Mouse (Mus musculus): ENCODE results near the gene Asb4.
"Not testable (repeated sequence)": the region's sequence is repeated elsewhere in the genome, so short reads cannot be mapped to it uniquely, and the experiment has no call there.

Asb4 gene

GRCm38 (mm10) chr6:5383336-5384177 is at the start of gene Asb4:
Asb4 (plus strand) TSS chr6:5383386.
- DNase-seq (ENCODE audit: low spot score) = no peak

DNA sequence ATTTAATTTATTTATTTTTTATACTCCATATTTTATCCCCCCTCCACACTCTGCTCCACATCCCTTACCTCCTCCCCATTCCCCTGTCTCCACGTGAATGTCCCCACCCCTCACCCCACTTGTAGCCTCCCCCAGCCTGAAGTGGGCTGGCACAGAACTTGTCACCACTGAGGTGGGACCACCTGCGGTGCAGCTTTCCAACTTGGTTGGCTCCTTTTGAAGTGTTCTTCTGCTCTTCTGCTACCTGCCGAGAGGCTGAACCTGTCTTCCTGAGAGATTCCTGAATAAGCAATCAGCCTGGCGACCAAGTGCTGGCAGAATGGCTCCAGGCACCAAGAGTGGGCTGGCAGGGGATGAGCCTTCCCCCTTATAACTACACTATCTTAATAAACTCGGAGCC is 49.2 kb upstream of the Asb4 start:
- no peak for DNase-seq (ENCODE audit: low spot score)

DNA sequence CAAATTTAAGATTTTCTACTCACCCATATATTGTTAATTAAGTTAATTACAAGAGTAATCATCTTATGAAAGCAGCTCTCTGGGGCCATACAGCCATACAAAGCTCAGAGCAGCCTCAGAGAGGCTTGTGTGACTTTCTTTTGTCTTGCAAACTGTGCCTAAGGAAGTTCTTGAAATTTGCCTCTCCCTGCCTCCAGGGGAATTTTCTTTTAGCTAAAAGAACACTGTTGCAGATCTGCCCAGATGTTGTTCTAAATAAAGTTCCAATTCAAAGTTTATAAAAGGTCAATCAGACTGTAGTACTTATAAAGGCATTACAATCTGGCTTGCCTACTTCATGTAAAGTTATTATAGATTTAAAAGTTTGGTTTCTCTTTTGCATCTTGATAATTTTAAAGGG is 47.2 kb upstream of the Asb4 start:
- not testable (repeated sequence) for DNase-seq (ENCODE audit: low spot score)

DNA sequence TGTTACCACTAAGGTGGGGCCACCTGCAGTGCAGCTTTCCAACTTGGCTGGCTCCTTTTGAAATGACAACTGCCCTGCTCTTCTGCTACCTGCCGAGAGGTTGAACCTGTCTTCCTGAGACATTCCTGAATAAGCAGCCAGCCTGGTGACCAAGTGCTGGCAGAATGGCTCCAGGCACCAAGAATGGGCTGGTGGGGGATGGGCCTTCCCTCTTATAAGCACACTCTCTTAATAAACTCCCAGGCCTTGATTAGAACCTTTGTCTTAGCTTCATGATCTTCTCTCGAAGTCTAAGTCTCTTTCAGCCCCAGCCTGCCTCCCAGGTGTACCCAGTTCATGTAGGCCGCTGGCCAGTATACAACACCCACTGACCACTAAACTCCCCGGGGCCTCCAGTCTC is 44.4 kb upstream of the Asb4 start:
- DNase-seq (ENCODE audit: low spot score) = not testable (repeated sequence)

DNA sequence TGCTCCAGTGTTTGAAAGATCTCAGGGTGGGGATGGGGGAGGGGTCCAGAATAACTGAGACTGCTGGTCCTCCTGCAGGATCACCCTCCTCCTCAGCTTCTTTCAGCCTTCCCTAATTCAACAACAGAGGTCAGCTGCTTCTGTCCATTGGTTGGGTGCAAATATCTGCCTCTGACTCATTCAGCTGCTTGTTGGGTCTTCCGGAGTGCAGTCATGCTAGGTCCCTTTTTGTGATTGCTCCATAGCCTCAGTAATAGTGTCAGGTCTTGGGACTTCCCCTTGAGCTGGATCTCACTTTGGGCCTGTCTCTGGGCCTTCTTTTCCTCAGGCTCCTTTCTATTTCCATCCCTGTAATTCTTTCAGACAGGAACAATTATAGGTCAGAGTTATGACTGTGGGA is 43.9 kb upstream of the Asb4 start:
- not testable (repeated sequence) for DNase-seq (ENCODE audit: low spot score)

- DNase-seq (ENCODE audit: low spot score) = no peak
Observed at GRCm38 (mm10) chr6:5344255-5344654, 38.9 kb upstream of the Asb4 start.

- no peak for DNase-seq (ENCODE audit: low spot score)
Observed at GRCm38 (mm10) chr6:5357873-5358272, 25.3 kb upstream of the Asb4 start.

DNA sequence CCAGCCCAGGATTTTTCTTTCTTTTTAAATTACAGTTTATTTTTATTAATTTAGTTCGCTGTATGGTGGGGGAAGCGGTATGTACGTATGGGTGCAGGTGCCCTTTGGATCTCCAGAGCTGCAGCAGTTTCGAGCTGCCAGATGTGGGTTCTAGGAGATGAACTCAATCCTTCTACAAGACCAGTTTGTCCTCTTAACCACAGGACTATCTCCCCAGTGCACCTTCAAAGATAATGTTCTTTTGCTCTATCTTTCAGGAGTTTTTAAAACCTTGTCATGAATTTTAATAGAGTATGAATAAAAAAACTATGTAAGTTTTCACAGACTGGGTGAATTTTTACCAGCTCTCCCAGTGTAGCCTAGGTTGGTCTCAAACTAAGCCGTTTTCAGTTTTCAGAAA is 22.8 kb upstream of the Asb4 start:
- DNase-seq (ENCODE audit: low spot score) = no peak

DNA sequence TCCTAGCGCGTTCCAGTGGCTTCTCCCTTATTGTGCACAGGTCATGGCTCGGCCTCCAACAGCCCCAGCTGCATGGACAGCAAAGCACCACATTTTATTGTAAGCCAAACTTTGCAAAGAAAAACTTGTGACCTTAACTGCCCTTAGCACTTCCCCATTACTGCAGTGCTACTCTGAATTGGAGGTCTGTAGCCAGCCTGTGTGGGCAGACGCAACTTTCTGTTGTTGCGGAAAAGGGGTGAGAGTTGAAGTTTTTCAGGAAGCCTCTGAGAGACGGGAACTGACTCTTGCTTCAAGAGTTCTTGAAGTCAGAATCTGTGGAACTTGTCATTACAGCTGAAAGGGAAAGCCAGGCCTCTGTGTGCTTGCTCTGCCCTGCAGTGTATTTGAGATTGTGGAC is 21.2 kb upstream of the Asb4 start:
- no peak for DNase-seq (ENCODE audit: low spot score)

GRCm38 (mm10) chr6:5365845-5366244 is 17.3 kb upstream of the Asb4 start:
- DNase-seq (ENCODE audit: low spot score) = no peak

DNA sequence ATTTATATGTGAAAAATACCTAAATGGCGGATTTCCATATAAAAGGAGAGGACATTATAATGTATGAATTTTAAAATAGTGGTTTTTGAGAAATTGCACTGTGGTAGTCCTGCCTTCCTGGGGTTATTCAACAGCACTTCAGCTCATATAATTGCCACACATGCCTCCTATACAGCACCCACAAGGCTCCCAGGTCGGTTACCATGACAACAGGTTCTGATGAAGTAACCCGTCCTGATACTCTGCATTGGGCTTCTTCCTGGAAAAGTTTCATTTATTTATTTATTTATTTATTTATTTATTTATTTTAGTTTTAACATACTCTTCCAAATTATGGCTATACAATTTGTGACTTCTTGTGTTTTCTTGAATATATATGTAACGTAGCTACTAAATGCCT is 6.3 kb upstream of the Asb4 start:
- DNase-seq (ENCODE audit: low spot score) = no peak

- DNase-seq (ENCODE audit: low spot score) = no peak
Observed at GRCm38 (mm10) chr6:5379048-5379447, 4.1 kb upstream of the Asb4 start.

DNA sequence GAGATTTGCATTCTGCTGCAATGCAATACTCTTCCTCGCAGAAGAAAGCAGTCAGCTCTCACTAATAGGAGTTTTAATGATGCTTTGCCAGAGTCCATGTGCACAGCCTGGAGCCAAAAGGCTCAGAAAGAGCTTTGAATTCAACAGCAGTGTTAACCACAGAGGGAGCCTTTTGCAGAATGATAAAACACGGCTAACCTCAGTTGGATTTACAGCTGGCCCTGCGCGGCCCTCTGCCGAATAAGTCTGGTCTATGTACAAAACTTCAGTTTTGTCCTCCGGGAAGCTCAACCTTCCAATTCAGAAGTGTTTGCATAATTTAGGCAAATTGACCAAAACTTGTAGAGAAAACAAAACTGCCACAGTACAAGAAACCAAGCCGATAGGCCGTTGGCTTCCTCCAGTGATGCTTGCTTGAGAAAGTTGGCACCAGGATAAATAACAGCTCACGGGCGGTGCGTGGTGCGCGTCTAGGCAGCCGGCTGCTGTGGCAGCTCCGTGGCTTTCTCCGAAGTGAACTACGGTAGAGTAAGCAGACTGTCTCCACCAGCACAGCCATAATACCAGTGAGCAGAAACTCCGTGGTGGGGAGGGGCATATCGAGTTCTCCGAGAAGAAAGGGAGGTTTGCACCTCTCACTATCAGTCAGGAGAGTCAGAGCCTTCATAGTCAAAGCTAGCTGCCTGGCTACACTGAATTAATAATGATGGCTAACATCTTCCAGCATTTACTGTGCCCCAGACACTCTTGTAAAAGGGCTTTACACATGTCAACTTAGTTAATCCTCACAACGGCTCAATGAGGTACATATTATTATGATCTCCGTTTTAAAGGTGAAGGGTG is 3.2 kb upstream of the Asb4 start:
- DNase-seq (ENCODE audit: low spot score) = no peak

- no peak for DNase-seq (ENCODE audit: low spot score)
Observed at GRCm38 (mm10) chr6:5380624-5381252, 2.4 kb upstream of the Asb4 start.

- no peak for DNase-seq (ENCODE audit: low spot score)
Observed at GRCm38 (mm10) chr6:5381918-5382582, 1.1 kb upstream of the Asb4 start.

- peak; percentile 79 for DNase-seq (ENCODE audit: low spot score)
Observed at GRCm38 (mm10) chr6:5382583-5383215, 487 bp upstream of the Asb4 start.

DNA sequence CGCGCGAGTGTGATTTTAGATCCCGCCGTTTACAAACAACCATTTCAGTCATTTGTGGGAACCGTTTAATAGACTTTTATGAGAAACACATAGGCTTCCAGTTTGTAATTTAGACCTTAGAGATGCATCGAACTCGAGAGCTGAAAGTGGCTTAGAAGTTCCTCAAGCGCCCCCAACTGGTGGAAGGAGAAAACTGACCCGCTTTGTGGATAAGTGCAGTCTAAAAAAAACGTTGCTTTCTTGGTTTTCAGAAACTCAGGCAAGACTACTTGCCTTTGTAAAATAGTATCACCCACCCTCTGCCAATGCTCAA is 948 bp downstream of the Asb4 start:
- peak; percentile 60 for DNase-seq (ENCODE audit: low spot score)

- no peak for DNase-seq (ENCODE audit: low spot score)
Observed at GRCm38 (mm10) chr6:5385161-5385640, 2.0 kb downstream of the Asb4 start.

DNA sequence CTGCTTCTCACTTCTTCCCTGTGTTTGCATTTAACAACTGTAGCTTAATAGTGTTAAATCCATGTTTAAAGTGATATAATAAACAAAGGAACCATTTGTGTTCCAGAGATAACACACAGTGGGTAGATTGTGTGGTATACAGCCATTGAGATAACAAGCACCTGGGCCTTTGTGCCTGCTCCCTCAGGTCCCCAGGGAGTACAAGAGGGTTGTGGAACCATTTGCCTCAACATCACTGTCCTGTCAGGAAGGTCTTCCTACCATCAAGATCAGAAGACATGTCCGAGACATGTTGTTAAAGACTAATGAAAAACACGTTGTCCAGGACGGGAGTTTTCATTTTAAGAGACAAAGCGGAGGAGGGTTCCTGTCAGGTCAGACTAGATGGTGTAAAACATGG is 3.3 kb downstream of the Asb4 start:
- no peak for DNase-seq (ENCODE audit: low spot score)

DNA sequence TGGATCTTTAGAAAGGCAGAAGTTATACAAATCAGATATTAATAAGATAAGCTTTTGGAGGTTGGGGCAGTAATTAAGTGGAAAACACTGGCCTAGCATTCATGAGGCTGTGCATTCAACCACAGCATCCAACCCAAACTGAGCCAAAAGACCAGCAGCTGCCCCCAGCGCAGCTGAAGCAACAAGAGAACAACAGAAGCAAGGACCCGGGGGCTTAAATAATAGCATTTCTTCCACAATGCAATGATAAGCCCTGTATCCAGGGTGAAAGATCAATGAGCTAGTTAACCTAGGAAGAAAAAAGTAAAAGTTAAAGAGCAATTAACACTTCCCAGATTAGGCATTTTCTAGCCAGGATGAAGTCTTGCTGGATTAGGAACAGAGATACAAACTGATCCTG is 4.2 kb downstream of the Asb4 start:
- DNase-seq (ENCODE audit: low spot score) = no peak

- DNase-seq (ENCODE audit: low spot score) = no peak
Observed at GRCm38 (mm10) chr6:5390298-5390697, 7.1 kb downstream of the Asb4 start.

DNA sequence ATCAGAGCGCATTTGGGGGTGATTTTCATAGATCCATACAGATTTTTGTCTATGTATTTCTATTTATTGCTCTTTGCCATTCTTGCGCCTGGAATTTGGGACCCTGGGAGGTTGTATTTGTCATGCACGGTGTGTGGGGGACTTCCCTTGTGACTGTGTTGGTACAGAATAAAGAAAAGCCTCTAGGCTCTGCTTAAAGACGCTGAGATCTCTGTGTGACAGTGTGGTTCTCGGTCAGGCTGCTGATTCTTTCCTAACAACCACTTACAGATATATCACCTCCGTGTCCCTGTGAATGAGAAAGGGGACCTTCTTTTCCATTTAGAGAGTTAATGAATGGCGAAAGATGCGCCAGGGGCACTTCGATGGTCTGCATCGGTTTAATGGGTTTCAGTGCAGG is 7.8 kb downstream of the Asb4 start:
- no peak for DNase-seq (ENCODE audit: low spot score)

Data from urinary bladder, postnatal 25 days (tissue).